Mouse (Mus musculus) spleen, adult 2 months (tissue): ENCODE measurements around the gene Ano2. TPM values are rescaled to one million over a fixed set of nuclear protein-coding genes. Genes with fewer than 3 reads are reported as not detected.

Experiments
- DNase-seq, 2 experiments: peaks; one replicate each; pipeline versions ENCODE4 v3.0.0 to v3.0.0-alpha.2; 2012 to 2021; ENCODE audit warnings: low spot score in 2 of 2, low read depth in 1 of 2
- H3K27ac ChIP-seq: fragments of 200-500 bp; 2 replicates; pipeline ENCODE4 v1.5.1; 2012; ENCODE audit warnings: low read length, inconsistent platforms; ENCODE audit not compliant: insufficient read depth
- H3K27me3 ChIP-seq: fragments of 200-500 bp; 2 replicates; pipeline ENCODE4 v1.6.1; 2012; ENCODE audit warnings: mild to moderate bottlenecking, moderate library complexity, low read length, inconsistent platforms; ENCODE audit not compliant: control insufficient read depth, insufficient read depth
- H3K36me3 ChIP-seq: fragments of 200-500 bp; 2 replicates; pipeline ENCODE4 v1.6.1; 2012; ENCODE audit warnings: mild to moderate bottlenecking, low read length, inconsistent platforms; ENCODE audit not compliant: control insufficient read depth, insufficient read depth
- H3K4me1 ChIP-seq: fragments of 200-500 bp; 2 replicates; pipeline ENCODE4 v1.6.1; 2011; ENCODE audit warnings: inconsistent platforms; ENCODE audit not compliant: control insufficient read depth, insufficient read depth, insufficient read length
- H3K4me3 ChIP-seq: fragments of 200-500 bp; 2 replicates; pipeline ENCODE4 v1.5.1; 2011; ENCODE audit warnings: mild to moderate bottlenecking, inconsistent platforms; ENCODE audit not compliant: insufficient read depth, insufficient read length; ENCODE audit errors: extremely low read depth
- CTCF ChIP-seq: fragments of 200-500 bp; IDR thresholded peaks from 2 replicates; pipeline ENCODE4 v1.5.1; 2011; ENCODE audit warnings: mild to moderate bottlenecking, inconsistent platforms; ENCODE audit not compliant: insufficient read depth, insufficient read length, insufficient replicate concordance; ENCODE audit errors: extremely low read depth
- POLR2A ChIP-seq: fragments of 200-500 bp; IDR thresholded peaks from 2 replicates; pipeline ENCODE4 v1.6.1; 2011; ENCODE audit warnings: low read depth, low read length, inconsistent platforms
- WGBS: fragments of 180-500 bp; shearing (Covaris S2); methylation state at CpG from one replicate; pipeline ENCODE4 v1.1.7; 2018; 5-methylcytosine and 5-hydroxymethylcytosine counted together
- polyA plus RNA-seq: library from polyadenylated mRNA; depleted of rRNA; stranded (reverse); fragments of >200 nt; gene quantifications from 2 replicates; pipeline ENCODE4 v1.2.3, GENCODE M21; 2012

The Ano2 gene
- polyA plus RNA-seq, 1 experiment = not detected

DNA sequence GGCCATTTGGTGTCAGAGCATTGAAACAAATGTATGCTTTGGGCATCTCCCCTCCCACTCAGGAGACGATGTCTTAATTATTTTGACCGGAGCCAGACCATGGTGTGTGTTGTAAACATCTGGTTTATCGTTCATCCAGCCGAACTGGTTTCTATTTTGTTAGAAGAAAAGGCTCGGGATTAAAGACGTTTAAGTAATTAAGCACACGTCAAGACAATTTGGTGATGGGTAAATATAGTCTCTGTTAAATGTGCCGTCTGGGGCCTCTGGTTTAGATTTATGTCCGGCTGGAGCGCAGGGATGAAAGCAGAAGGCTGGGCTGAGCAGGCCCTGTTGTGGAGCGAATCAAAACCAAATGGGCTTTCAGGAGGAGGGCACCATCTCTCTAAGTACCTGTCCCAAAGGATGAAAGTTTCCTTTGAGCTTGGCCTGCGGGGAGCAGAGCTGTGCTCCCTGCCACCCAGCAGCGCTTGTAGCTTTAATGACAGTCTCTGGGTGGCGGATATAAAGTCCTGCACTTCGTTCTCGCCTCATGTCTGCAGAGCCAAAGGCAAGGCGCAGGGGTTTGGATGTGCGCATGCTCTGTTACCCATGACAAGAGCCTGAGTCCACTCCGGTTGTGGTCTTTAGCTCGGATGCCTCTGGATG lies 113.3 kb downstream of the Ano2 start:
- no peaks in the 10 kb centered on the region for H3K27me3 ChIP-seq
- no peaks in the 10 kb centered on the region for H3K4me1 ChIP-seq
- no peak for DNase-seq
- 79% methylated on average over 20 of the region's 20 CpGs for WGBS
- H3K36me3 ChIP-seq = no peaks in the 10 kb centered on the region
- H3K4me3 ChIP-seq = no peak overlapping the region
- H3K27ac ChIP-seq = no peak overlapping the region
- TF ChIP-seq CTCF (no peak), POLR2A (no peak)

DNA sequence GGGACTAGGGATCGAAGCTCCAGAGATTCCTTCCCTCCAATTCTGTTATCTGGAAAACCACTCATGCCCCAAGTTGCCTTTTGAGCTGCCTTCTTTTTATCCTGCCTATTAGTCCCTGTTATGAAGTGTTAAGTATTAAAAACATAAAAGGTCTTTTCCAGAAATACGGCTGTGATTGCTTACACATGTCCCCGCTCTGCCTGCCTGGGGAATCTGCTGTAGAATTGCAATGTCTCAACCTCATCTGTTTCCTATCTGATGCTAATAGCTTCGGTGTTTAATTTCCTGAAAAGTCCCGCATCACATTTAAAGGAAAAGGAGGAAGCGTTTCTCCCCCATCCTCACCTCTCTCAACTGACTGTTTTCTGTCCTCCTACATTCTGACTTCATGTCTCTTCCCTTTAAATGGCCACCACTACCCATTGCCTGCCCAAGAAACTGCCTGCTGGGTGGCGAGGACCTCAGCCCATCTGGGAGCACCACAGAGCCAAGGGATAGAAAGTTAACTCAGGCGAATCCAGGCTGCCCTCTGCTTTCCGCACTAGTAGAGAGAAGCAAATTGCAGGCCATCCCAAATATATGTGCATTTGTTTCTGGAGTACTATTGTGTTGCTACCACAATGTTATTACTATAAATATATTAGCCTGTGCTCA lies 118.9 kb downstream of the Ano2 start:
- no peak for DNase-seq
- TF ChIP-seq CTCF = no peak
- no peak for TF ChIP-seq POLR2A
- no peaks in the 10 kb centered on the region for H3K4me1 ChIP-seq
- H3K36me3 ChIP-seq = no peaks in the 10 kb centered on the region
- WGBS = 83% methylated on average over 9 of the region's 9 CpGs
- H3K27me3 ChIP-seq = no peaks in the 10 kb centered on the region
- H3K27ac ChIP-seq = no peak overlapping the region
- H3K4me3 ChIP-seq = no peak overlapping the region

DNA sequence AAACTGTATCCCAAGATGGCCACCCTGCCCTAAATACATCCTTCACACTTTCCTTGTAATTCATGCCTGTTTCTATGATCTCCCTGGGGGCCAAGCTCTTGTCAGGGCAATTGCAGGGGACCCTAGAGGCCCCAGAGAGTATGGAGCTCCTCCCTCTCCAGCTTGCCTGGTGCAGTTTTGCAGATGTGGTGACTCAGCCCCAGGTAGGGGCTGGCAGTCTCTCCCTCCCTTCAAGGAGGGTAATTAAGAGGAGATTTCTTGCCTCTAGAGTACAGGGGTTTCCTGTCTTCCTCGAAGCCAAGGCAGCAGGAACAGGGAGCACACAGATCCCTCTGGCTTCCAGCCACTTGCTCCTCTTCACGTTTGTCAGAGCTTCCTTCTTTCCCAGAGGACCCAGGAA lies 121.2 kb downstream of the Ano2 start:
- 12% methylated on average over 2 of the region's 2 CpGs for WGBS
- Histone ChIP-seq H3K36me3 (no peaks in the 10 kb centered on the region), H3K4me1 (no peaks in the 10 kb centered on the region), H3K27me3 (no peaks in the 10 kb centered on the region), H3K4me3 (no peak overlapping the region), H3K27ac (no peak overlapping the region)
- TF ChIP-seq POLR2A (no peak), CTCF (no peak)
- no peak for DNase-seq

DNA sequence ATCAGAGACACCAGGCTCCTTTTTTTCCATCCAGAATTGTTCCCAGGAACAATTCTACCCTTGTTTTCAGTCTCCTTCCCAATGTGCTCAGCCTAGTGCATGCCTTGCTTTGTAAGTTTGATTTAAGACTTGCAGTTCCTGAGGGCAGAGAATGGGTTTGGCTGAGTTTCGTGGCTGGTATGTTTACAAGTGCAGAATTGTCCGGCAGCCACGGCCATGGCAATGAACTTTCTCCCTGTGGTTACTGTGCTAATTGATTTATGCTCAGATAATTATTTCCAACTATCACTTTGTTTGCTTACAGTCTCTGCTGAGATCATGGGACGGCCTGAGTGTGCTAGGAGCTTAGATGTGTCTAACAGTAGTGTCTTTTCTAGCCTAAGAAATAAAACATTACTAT lies 147.9 kb downstream of the Ano2 start:
- TF ChIP-seq POLR2A (no peak), CTCF (no peak)
- Histone ChIP-seq H3K27ac (no peak overlapping the region), H3K27me3 (no peaks in the 10 kb centered on the region), H3K4me1 (no peaks in the 10 kb centered on the region), H3K36me3 (no peaks in the 10 kb centered on the region), H3K4me3 (no peak overlapping the region)
- DNase-seq = no peak
- WGBS = 65% methylated on average over 4 of the region's 4 CpGs

DNA sequence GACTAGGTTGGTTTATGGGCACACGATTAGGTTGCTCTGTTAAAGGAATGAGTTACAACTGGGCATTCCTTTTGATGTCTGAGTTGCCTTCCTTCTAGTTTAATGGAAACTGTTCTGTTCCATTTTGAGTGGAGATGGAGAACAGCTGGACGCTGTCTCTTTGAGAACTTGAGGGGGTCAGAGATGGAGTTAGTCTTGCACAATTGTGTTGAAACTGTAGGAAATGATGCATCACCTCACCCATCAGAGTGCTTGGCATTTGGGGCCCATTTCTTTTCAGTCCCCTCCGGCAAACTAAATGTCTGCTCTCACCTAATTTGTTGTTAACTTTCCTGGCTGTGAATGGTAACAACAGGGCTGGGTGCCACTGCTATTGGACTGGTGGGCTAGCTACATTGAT lies 151.1 kb downstream of the Ano2 start:
- no peaks in the 10 kb centered on the region for H3K4me1 ChIP-seq
- H3K27ac ChIP-seq = no peak overlapping the region
- no peaks in the 10 kb centered on the region for H3K27me3 ChIP-seq
- TF ChIP-seq CTCF (no peak), POLR2A (no peak)
- H3K4me3 ChIP-seq = no peak overlapping the region
- 85% methylated on average over 3 of the region's 3 CpGs for WGBS
- H3K36me3 ChIP-seq = no peaks in the 10 kb centered on the region
- DNase-seq = no peak

DNA sequence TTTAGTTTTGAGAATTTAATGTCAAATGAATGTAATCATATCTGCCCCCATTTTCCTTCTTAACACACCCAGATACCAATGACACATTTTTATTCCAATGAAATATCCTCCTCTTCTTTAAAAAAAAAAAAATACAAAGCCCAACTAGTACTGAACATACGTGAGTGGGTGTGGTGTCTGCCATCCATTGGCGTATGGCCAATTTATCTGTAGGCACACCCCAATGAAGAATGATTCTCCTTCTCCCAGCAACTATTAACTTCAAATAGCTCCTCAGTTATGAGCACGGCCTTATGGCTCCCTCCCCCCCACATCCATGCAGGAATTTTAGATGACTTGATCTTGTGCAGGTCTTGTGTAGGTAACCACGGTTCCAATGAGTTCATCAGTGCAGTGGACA lies 161.0 kb downstream of the Ano2 start:
- 76% methylated on average over 4 of the region's 4 CpGs for WGBS
- Histone ChIP-seq H3K4me3 (no peak overlapping the region), H3K27ac (no peak overlapping the region), H3K4me1 (no peaks in the 10 kb centered on the region), H3K36me3 (no peaks in the 10 kb centered on the region), H3K27me3 (no peaks in the 10 kb centered on the region)
- DNase-seq = no peak
- no peak for TF ChIP-seq CTCF
- no peak for TF ChIP-seq POLR2A

DNA sequence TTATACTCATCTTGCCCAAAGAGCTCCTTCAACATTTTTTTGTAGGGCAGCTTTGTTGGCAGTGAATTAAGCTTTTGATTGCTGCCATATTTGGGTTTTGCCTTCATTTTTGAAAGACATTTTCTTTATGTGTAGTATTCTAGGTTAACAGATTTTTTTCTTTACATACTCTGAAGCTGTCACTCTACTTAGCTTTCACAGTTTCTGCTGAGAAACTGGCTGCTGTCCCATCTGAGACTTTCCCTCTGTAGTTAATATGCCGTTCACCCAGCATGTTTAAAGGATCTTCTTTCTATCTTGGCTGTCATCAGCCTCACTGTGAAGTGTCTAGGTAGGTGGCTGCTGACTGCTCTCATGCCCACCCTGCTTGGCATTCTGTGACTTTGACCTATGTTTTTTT lies 168.1 kb downstream of the Ano2 start:
- WGBS = 88% methylated on average over 1 of the region's 1 CpGs
- H3K4me3 ChIP-seq = no peak overlapping the region
- no peaks in the 10 kb centered on the region for H3K36me3 ChIP-seq
- DNase-seq = no peak
- no peaks in the 10 kb centered on the region for H3K27me3 ChIP-seq
- TF ChIP-seq POLR2A = no peak
- TF ChIP-seq CTCF = no peak
- H3K27ac ChIP-seq = no peak overlapping the region
- H3K4me1 ChIP-seq = no peaks in the 10 kb centered on the region
